Mouse (Mus musculus): Measurements from ENCODE around the gene Ttll4. TPM values are rescaled to one million over a fixed set of nuclear protein-coding genes. Genes with fewer than 3 reads are reported as not detected.

The Ttll4 gene
- total RNA-seq (2015): 16.6 and 27.2 TPM in 2 replicates
- 19.6 and 21.9 TPM in 2 replicates for total RNA-seq (2017)

GRCm38 (mm10) chr1:74661448-74662195, at the start of gene Ttll4:
Gene Ttll4 (plus strand): TSS chr1:74661745.
- peak; percentile 100 for ATAC-seq (replicated peaks; ENCODE audit: poor library complexity)

- ATAC-seq (replicated peaks; ENCODE audit: poor library complexity): no peak
These were observed 37.4 kb upstream of the Ttll4 start for GRCm38 (mm10) chr1:74624183-74624582.

DNA sequence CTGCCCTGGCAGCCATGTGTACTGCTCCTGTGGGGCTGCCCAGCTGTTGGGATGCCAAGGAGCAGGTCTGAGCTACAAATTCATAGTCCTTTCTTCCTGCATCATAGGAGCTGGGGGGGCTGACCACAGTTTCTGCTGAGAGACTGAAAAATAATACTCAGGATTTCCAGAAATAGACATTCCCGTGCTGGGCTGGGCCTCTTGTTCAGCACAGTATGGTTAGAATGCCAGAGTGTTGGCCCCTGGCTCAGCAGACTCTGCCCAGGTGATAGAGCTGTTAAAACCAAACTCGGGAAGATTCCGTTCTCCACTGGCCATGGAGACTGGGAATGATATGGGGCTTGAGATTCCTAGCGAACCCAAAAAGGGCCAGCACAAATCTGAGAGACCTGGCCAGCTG, 35.5 kb upstream of the Ttll4 start:
- no peak for ATAC-seq (replicated peaks; ENCODE audit: poor library complexity)

GRCm38 (mm10) chr1:74628001-74628400, 33.5 kb upstream of the Ttll4 start:
- no peak for ATAC-seq (replicated peaks; ENCODE audit: poor library complexity)

DNA sequence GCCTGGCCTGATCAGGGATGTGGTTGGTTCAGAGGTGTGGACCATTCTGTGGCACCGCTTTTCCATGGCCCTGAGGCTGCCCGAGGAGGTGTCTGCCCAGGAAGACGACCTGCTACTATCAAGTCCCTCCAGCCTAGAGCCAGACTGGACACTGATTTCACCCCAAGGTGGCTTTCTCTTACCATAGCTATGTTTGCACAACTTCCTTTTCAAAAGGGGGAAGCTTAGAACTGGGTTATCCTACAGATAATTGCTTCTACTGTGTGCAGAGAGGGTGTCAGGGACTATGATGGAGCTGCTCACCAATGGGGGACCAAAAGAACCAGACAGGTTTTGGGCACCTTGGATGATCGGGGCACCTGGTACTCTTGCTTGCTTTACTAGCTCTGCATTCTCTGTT, 28.8 kb upstream of the Ttll4 start:
- ATAC-seq (replicated peaks; ENCODE audit: poor library complexity): peak; percentile 52; the same call in 1 of the 2 replicates

DNA sequence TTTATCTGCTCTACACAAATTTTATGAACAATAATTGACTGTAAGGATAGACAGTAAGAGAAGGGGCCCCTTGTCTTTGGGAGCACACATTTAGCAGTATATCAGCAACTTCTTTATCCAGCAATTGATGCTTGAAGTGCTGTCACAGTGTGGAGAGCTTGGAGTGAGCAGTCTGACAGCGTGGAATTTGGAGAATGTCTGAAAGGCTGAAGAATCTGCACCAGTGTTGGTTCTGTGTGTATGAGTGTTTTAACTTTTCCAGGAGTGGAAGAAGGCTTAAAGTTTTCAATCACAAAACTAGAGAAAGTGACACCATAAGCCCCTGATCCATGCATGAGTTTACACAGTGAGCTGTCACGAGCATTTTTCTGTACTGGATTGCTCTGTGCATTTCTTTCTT, 18.0 kb upstream of the Ttll4 start:
- no peak for ATAC-seq (replicated peaks; ENCODE audit: poor library complexity)

DNA sequence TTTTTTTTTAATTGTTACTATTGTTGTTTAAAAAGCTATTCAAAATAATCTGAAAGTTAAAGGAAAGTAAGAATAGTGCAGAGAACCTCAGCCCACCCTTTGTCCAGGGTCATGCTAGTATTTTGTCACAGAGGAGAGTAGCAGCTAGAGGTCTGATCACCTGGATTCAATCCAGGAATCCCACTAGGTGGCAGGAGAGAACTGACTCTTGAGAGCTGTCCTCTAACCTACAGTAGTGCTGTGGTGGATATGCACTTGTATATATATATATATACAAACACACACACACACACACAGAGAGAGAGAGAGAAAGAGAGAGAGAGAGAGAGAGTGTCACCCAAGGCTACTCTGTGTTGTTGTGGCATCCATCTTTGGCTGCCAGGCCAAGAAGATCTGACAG, 17.6 kb upstream of the Ttll4 start:
- ATAC-seq (replicated peaks; ENCODE audit: poor library complexity): no peak

DNA sequence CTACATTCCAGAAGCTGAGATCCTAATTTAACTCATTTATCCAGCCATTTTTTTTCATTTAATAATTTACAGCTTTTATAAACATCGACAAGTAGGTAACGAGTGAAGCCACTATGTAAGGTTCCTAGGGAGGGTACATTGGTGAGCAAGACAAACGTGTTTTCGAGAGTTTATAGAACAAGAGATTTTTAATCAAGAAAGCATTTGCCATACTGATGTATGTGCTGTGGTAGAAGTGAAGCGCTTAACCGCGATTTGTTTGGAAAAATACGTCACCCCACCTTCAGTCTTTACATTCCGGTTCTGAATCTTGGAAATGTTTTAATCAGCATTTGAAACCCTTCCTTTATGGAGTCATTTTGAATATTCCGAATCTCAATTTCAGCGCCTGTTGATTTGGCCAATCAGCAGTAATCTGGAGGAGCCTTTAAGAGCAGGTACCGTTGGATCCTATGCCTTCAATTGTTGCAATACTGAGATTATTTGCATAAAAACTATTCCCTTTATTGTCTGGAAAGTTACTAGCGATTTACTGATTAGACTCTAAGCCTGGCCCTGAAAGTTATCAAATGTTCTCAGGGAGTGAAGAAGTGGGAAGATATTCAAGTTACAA, 814 bp downstream of the Ttll4 start:
- ATAC-seq (replicated peaks; ENCODE audit: poor library complexity): no peak; the same call in 1 of the 2 replicates

DNA sequence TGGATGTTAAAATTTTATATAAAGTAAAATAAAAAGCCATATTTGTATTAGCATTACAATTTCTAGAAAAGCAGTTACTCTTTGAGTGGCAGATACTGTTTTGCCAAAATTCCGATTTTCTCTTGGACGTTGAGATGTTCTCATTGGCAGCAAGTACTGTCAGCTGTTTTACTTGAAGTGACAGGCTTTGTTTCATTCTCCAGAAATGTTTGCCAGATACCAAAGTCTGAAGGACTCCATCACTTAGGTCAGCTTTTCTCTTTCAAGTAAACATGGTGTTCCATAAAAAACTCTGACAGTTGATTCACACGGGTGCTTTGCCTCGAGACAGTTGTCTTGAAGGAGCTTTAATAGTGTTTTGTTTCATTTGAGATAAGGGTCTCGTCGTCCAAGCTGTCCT, 3.6 kb downstream of the Ttll4 start:
- no peak for ATAC-seq (replicated peaks; ENCODE audit: poor library complexity)

- ATAC-seq (replicated peaks; ENCODE audit: poor library complexity): no peak
These were observed 6.8 kb downstream of the Ttll4 start for GRCm38 (mm10) chr1:74668371-74668770.

GRCm38 (mm10) chr1:74672731-74673130, 11.2 kb downstream of the Ttll4 start:
- no peak for ATAC-seq (replicated peaks; ENCODE audit: poor library complexity)

DNA sequence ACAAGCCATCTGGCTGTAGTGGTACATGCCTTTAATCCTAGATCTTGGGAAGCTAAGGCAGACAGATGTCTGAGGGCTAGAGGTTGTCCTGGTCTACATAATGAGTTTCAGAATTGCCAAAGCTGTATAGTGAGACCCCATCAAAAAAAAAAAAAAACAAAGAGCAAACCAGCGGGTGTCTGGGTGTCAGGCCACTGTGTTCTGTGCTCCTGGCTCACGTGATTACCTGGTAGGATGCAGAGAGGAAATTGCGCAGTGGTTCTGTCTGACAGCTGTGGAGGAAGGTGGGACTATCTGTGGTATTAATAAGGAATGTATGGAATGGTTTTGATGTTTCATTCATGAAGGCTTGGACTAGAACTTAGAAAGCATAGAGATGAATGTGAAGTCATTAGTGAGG, 15.3 kb downstream of the Ttll4 start:
- ATAC-seq (replicated peaks; ENCODE audit: poor library complexity): no peak

DNA sequence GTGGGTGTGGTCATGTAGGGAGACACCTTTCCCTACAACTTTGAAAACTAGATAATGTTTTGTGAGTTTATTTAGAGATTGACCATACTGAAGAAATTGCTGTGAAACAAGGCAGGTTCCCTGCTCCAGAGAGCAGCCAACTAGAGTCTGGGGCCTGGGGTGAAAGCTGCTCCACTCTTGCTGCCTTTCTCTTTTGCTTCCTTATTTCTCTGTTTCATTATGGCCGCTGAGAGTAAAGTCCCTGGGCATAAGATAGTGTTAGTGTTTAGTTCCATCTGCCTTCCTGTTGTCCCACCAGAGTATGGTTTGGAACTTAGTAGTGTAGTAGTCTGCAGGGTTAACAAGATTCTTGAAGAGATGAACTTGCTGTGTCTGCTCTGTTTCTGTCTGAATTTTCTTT, 16.3 kb downstream of the Ttll4 start:
- ATAC-seq (replicated peaks; ENCODE audit: poor library complexity): no peak

DNA sequence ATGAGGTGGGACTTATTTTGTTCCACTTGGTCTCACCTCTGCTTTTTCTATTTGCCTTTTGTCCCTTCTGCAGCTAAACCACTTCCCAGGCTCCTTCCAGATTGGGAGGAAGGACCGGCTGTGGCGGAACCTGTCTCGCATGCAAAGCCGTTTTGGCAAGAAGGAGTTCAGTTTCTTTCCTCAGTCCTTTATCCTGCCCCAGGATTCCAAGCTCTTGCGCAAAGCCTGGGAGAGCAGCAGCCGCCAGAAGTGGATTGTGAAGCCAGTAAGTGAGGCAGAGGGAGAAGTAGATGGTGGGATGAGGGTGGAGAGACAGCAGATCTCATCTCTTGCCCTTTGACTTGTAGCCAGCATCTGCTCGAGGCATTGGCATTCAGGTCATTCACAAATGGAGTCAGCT, 25.6 kb downstream of the Ttll4 start:
- ATAC-seq (replicated peaks; ENCODE audit: poor library complexity): no peak

- no peak for ATAC-seq (replicated peaks; ENCODE audit: poor library complexity)
These were observed 32.5 kb downstream of the Ttll4 start for GRCm38 (mm10) chr1:74693891-74694583.

DNA sequence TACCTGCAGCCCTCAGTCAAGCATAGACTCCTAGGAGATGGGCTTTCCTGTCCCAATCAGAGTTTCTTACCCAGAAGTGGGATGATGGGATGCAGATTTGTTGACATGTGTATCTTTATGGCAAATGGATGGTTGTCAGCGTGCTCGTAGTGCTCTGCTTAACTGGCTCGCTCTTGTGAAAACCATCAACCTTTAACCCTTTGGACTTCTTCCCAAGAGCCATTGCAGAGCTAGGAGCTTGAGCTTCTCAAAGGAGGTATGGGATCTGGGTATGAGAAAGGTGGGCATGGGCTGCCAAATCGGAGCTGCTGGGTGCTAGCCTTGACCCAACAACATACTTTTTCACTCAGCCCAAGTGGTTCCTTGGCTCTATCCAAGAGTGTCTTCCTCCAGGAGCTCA, 34.3 kb downstream of the Ttll4 start:
- no peak for ATAC-seq (replicated peaks; ENCODE audit: poor library complexity)

DNA sequence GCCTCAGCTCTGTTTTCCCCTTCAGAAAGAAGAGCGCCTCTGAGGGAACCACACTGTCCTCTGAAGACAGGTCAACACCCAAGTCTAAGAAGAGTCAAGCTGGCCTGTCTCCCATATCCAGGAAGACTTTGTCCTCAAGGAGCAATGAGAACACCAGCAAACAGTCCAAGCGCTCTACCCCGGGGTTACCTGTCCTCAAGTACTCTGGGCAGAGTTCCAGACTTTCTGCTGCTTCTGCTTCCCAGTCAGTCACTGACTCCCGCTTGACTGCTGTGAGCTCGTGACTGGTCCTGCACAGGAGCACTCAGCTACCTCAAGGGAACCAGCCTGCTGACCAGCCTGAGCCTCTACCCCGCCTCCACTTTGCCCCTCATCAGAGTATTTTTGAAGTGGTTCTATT, 35.9 kb downstream of the Ttll4 start:
- no peak for ATAC-seq (replicated peaks; ENCODE audit: poor library complexity)

- ATAC-seq (replicated peaks; ENCODE audit: poor library complexity): no peak
These were observed 36.8 kb downstream of the Ttll4 start for GRCm38 (mm10) chr1:74698353-74698752.

GRCm38 (mm10) chr1:74698791-74699190, 37.2 kb downstream of the Ttll4 start:
- ATAC-seq (replicated peaks; ENCODE audit: poor library complexity): no peak

DNA sequence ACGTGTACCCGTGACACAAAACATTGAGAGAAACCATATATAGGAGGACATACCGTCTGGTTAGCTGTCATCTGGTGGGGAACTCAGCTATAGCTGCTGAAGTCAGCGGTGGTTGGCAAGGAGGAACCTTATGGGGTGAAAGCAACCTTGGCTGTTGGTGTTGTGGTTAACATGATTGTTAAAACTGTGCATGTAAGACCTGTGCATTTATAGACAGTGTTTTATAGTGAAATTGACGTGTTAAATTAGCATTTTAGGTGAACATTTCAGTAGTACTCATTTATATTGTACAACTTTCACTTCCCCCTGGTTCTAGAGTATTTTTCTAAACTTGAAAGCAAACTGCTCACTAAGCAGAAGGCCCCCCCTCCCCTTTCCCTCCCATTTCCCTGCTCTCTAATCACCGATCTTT, 40.6 kb downstream of the Ttll4 start:
- peak; percentile 37 for ATAC-seq (replicated peaks; ENCODE audit: poor library complexity)

- no peak for ATAC-seq (replicated peaks; ENCODE audit: poor library complexity)
These were observed 42.6 kb downstream of the Ttll4 start for GRCm38 (mm10) chr1:74704156-74704555.

GRCm38 (mm10) chr1:74705016-74705415, 43.5 kb downstream of the Ttll4 start:
- no peak for ATAC-seq (replicated peaks; ENCODE audit: poor library complexity)
